Mouse (Mus musculus): ENCODE measurements around the gene Ffar4. TPM values are rescaled to one million over a fixed set of nuclear protein-coding genes. Genes with fewer than 3 reads are reported as not detected.

Ffar4 gene
- polyA plus RNA-seq, 1 experiment: not detected

DNA sequence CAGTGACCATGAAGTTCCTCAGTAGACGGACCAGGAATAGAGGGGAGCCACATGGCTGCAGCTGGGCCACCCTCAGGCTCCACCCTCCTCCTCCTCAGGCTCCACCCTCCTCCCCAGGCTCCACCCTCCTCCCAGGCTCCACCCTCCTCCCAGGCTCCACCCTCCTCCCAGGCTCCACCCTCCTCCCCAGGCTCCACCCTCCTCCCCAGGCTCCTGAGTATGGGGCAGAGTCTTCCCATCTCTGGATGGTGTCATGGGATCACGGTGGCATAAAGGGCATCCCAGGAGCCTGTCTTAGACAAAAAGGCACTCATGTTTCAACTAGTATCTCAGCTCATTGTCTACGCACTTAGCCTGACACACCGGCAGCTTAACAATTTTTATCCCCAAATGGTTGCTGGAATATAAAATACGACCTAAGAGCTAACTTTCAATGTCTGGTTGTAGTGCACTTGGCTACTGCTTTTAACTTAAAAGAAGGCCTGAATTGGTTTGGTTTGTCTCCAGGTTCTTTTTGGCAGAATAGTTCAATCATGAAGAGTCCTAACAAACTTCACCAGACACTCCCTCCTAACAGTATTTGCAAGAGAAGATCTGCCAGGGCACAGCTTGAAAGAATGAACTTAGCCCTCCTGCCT, 23.4 kb downstream of the Ffar4 start:
- no peak for TF ChIP-seq TAL1 (IDR thresholded peaks at IDR 0.05; ENCODE audit: low read length)
- no peaks in the 10 kb centered on the region for H3K9me3 ChIP-seq (ENCODE audit: control insufficient read depth, low read length)
- peaks cover 19% of the 10 kb centered on the region for H3K27me3 ChIP-seq (ENCODE audit: control insufficient read depth)
- peaks cover 5% of the 10 kb centered on the region; the same call in 1 of the 2 replicates for H3K36me3 ChIP-seq (ENCODE audit: control insufficient read depth)
- no peaks in the 10 kb centered on the region for H3K4me1 ChIP-seq (ENCODE audit: control insufficient read depth)
- no peak overlapping the region for H3K4me3 ChIP-seq (replicated peaks)

DNA sequence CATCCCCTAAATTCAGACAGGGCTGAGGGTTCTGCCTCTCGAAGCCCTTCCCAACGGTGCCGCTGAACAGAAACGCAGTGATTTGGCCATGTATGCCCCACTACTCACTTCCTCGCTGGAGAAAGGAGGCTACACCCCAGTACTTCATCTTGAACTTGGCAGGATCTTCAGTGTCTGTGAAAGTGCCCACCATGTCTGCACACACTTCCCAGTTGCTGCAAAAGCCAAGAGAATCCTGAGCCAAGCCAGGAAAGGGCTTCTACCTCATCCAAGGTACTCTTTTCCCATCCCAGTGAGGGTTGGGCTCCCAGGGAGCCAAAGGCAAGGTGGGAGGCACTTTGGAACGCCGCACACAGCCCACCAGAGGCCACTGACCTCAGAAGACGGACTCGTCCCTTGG, 27.1 kb downstream of the Ffar4 start:
- Histone ChIP-seq H3K4me1 (ENCODE audit: control insufficient read depth) (no peaks in the 10 kb centered on the region), H3K9me3 (ENCODE audit: control insufficient read depth, low read length) (no peaks in the 10 kb centered on the region), H3K27me3 (ENCODE audit: control insufficient read depth) (peaks cover 29% of the 10 kb centered on the region), H3K4me3 (replicated peaks) (peak overlapping the region; percentile 55), H3K36me3 (ENCODE audit: control insufficient read depth) (no peaks in the 10 kb centered on the region)
- TF ChIP-seq TAL1 (IDR thresholded peaks at IDR 0.05; ENCODE audit: low read length) (no peak), GATA1 (IDR thresholded peaks at IDR 0.05; ENCODE audit: low read length) (no peak)

DNA sequence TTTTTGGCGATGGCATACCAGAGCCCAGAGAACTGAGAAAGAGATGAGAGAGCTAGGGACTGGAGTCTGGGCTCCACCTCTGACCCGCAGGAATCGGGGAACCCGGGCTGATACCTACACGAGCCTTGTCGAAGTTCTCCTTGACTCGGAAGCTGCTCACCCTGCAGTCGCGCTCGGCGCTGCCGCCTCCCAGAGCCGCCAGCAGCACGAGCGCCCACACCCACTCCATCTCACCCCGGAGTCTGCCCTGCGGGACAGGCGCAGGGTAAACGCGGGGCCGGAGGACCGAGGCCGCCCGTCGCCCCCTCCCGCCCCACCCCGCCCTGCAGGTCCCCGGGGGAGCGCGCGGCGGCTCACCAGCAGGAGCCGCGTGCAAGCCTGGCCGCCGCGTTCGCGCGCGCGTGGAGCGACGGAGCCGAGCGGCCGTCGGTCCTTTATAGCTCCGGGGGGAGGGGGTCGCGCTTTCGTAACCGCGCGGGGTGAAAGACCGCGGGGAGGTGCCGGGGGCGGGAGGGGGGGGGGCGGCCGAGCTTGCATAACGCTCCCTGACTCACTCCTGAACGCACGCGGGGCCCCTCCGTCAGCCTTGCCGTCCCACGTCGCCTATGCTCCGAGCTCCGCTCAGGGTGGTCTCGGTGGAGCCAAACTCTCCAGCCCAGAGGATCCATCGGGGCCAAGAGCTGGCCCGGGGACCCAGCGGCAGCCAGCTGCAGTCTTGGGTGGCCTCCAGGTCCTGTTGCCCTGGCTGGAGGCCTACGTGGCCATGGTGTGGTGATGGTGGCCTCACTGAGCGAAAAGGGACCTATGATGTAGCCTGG, 27.7 kb downstream of the Ffar4 start:
- Histone ChIP-seq H3K4me3 (replicated peaks) (peak overlapping the region; percentile 55), H3K4me1 (ENCODE audit: control insufficient read depth) (no peaks in the 10 kb centered on the region), H3K27me3 (ENCODE audit: control insufficient read depth) (peaks cover 29% of the 10 kb centered on the region), H3K36me3 (ENCODE audit: control insufficient read depth) (no peaks in the 10 kb centered on the region), H3K9me3 (ENCODE audit: control insufficient read depth, low read length) (no peaks in the 10 kb centered on the region)
- no peak for TF ChIP-seq GATA1 (IDR thresholded peaks at IDR 0.05; ENCODE audit: low read length)
- TF ChIP-seq TAL1 (IDR thresholded peaks at IDR 0.05; ENCODE audit: low read length): no peak

GRCm38 (mm10) chr19:38125219-38125610, 28.3 kb downstream of the Ffar4 start, which contains the start of gene Rbp4:
Gene Rbp4, minus strand, starts transcription at chr19:38125281.
- no peaks in the 10 kb centered on the region for H3K36me3 ChIP-seq (ENCODE audit: control insufficient read depth)
- no peaks in the 10 kb centered on the region for H3K9me3 ChIP-seq (ENCODE audit: control insufficient read depth, low read length)
- no peaks in the 10 kb centered on the region for H3K4me1 ChIP-seq (ENCODE audit: control insufficient read depth)
- TF ChIP-seq GATA1 (IDR thresholded peaks at IDR 0.05; ENCODE audit: low read length): no peak
- TF ChIP-seq TAL1 (IDR thresholded peaks at IDR 0.05; ENCODE audit: low read length): no peak
- peaks cover 29% of the 10 kb centered on the region for H3K27me3 ChIP-seq (ENCODE audit: control insufficient read depth)
- H3K4me3 ChIP-seq (replicated peaks): peak within 1 kb of the TSS; percentile 55

GRCm38 (mm10) chr19:38126656-38127055, 29.8 kb downstream of the Ffar4 start:
- Histone ChIP-seq H3K4me1 (ENCODE audit: control insufficient read depth) (no peaks in the 10 kb centered on the region), H3K36me3 (ENCODE audit: control insufficient read depth) (no peaks in the 10 kb centered on the region), H3K4me3 (replicated peaks) (no peak overlapping the region), H3K27me3 (ENCODE audit: control insufficient read depth) (peaks cover 29% of the 10 kb centered on the region), H3K9me3 (ENCODE audit: control insufficient read depth, low read length) (no peaks in the 10 kb centered on the region)
- TF ChIP-seq GATA1 (IDR thresholded peaks at IDR 0.05; ENCODE audit: low read length) (no peak), TAL1 (IDR thresholded peaks at IDR 0.05; ENCODE audit: low read length) (no peak)

DNA sequence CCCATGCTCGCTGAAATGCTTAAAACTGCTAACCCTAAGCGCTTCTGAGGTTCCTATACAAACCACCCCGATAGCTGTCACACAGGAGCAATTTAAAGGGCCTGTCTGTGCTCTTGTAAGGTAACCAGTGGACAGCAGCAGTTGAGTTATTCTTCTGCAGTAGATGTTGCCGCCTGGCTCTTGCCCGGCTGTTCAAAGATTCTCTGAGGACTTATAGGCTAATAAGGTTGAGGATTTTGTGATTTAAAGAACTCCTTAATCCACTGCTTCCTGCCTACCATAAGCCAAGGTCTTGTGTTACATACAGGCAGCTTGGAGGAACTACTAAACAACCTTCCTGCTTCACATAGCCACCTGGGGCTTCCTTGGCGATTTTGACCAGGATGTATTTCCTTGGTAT, 35.6 kb downstream of the Ffar4 start, which contains the start of gene Pde6c:
TSS of gene Pde6c (plus strand) at position 301 of the 400 bp plus-strand sequence.
- H3K4me1 ChIP-seq (ENCODE audit: control insufficient read depth): no peaks in the 10 kb centered on the region
- TF ChIP-seq GATA1 (IDR thresholded peaks at IDR 0.05; ENCODE audit: low read length): no peak
- no peak for TF ChIP-seq TAL1 (IDR thresholded peaks at IDR 0.05; ENCODE audit: low read length)

GRCm38 (mm10) chr19:38133986-38134385, 37.1 kb downstream of the Ffar4 start:
- TF ChIP-seq GATA1 (IDR thresholded peaks at IDR 0.05; ENCODE audit: low read length) (no peak), TAL1 (IDR thresholded peaks at IDR 0.05; ENCODE audit: low read length) (no peak)
- Histone ChIP-seq H3K4me3 (replicated peaks) (no peak overlapping the region), H3K27me3 (ENCODE audit: control insufficient read depth) (no peaks in the 10 kb centered on the region), H3K36me3 (ENCODE audit: control insufficient read depth) (no peaks in the 10 kb centered on the region), H3K9me3 (ENCODE audit: control insufficient read depth, low read length) (no peaks in the 10 kb centered on the region), H3K4me1 (ENCODE audit: control insufficient read depth) (no peaks in the 10 kb centered on the region)

More for the DNA sequence above, 35.6 kb downstream of the Ffar4 start, which contains the start of gene Pde6c:
- Histone ChIP-seq H3K27me3 (ENCODE audit: control insufficient read depth) (no peaks in the 10 kb centered on the region), H3K4me3 (replicated peaks) (no peak within 1 kb of the TSS), H3K36me3 (ENCODE audit: control insufficient read depth) (no peaks in the 10 kb centered on the region), H3K9me3 (ENCODE audit: control insufficient read depth, low read length) (no peaks in the 10 kb centered on the region)

DNA sequence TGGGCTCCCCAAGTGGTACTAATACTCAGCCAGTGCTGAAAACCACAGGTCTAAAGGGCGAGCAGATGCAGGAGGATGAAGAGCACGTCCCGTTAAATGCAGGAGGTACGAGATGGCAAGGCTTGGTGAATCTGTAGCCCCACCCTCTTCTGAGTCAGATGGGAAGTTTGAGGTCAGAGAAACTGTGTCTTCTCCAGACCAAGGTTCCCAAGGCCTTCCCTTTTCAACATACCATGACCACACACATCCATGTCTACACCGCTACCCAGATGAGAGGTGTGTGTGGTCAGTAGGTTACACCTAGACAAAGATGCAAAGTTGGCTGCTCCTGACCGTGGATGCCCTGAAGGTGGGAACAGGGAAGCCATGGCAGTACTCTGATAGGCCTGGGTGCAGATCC, 37.9 kb downstream of the Ffar4 start:
- Histone ChIP-seq H3K9me3 (ENCODE audit: control insufficient read depth, low read length) (no peaks in the 10 kb centered on the region), H3K4me3 (replicated peaks) (no peak overlapping the region), H3K4me1 (ENCODE audit: control insufficient read depth) (no peaks in the 10 kb centered on the region), H3K36me3 (ENCODE audit: control insufficient read depth) (no peaks in the 10 kb centered on the region), H3K27me3 (ENCODE audit: control insufficient read depth) (no peaks in the 10 kb centered on the region)
- no peak for TF ChIP-seq TAL1 (IDR thresholded peaks at IDR 0.05; ENCODE audit: low read length)
- TF ChIP-seq GATA1 (IDR thresholded peaks at IDR 0.05; ENCODE audit: low read length): no peak

DNA sequence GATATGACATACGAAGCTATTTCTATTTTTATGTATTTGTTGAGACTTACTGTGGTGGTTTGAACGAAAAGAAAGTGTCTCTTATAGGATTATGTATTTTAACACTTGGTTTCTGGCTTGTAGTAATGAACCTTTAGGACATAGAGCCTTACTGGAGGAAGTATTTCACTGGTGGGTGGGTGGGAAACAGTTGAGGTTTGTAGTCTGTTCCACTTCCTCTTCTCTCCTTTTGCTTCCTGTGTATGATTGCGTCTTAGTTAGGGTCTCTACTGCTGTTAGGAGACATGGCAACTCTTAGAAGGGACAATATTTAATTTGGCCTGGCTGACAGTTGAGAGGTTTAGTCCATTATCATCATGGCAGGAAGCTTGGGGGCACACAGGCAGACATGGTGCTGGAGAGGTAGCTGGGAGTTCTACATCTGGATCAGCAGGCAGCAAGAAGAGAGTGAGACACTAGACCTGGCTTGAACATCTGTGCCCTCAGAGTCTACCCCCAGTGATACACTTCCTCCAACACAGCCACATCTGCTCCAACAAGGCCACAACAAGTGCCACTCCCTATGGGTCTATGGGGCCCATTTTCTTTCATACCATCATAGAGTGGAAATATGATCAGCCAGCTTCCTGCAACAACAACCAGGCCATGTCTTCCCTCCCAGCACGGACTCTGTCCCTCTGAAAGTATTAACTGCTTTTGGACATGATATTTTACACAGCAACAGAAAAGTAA, 46.8 kb downstream of the Ffar4 start:
- Histone ChIP-seq H3K4me3 (replicated peaks) (no peak overlapping the region), H3K36me3 (ENCODE audit: control insufficient read depth) (no peaks in the 10 kb centered on the region), H3K27me3 (ENCODE audit: control insufficient read depth) (no peaks in the 10 kb centered on the region), H3K4me1 (ENCODE audit: control insufficient read depth) (no peaks in the 10 kb centered on the region), H3K9me3 (ENCODE audit: control insufficient read depth, low read length) (no peaks in the 10 kb centered on the region)
- TF ChIP-seq TAL1 (IDR thresholded peaks at IDR 0.05; ENCODE audit: low read length): no peak
- no peak for TF ChIP-seq GATA1 (IDR thresholded peaks at IDR 0.05; ENCODE audit: low read length)

All from erythroblast, embryonic 14.5 days (primary cell).